Mouse (Mus musculus) left cerebral cortex, postnatal 10 days (tissue): Measurements from ENCODE around the gene Bud13. TPM values are rescaled to one million over a fixed set of nuclear protein-coding genes. Genes with fewer than 3 reads are reported as not detected.
"Not testable (repeated sequence)": the region's sequence is repeated elsewhere in the genome, so short reads cannot be mapped to it uniquely, and the experiment has no call there.

Experiments
- DNase-seq, 2 experiments: peaks; one replicate each; pipeline ENCODE4 v3.0.0; 2021 to 2022; ENCODE audit warnings: low spot score in 2 of 2, mixed read lengths in 1 of 2; ENCODE audit errors: extremely low spot score in 1 of 2
- intact Hi-C: fragments of 180-260 bp; cut with DNase I; formaldehyde crosslinking; loops from one replicate; pipeline ENCODE4 v1.15.1; 2025
- total RNA-seq, 2 experiments: library from RNA; stranded (reverse); gene quantifications; 2 replicates each; pipeline ENCODE4 v1.2.3; 2021

The Bud13 gene
- total RNA-seq, 2 experiments from 2014 or later = 9.6 to 10.4 TPM

DNA sequence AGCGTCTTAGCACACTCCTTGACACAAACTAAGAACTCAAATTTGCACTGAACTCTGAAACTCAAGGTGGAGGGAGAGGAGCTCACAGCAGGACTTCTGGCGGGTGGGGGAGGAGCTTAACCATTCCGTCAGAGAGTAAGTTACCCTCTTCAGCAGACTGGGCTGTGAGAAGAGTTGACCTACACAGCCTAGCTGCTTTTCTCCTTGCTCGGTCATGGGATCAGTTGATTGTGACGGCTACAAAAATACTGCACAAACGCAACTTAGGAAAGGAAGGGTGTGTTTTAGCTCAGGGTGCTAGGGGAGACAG lies 47.7 kb downstream of the Bud13 start:
- no peak for DNase-seq
- intact Hi-C loops = no loop called here

DNA sequence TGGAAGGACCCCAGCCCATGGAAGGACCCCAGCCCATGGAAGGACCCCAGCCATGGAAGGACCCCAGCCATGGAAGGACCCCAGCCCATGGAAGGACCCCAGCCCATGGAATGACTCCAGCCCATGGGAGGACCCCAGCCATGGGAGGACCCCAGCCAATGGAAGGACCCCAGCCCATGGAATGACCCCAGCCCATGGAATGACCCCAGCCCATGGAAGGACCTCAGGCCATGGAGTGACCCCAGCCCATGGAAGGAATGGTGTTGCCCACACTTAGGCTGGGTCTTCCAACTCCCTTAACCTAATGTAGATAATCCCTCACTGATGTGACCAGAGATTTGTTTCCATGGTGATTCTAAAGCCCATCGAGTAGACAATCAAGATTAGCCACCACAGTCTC lies 48.5 kb downstream of the Bud13 start:
- no peak for DNase-seq
- intact Hi-C loops = no loop called here

DNA sequence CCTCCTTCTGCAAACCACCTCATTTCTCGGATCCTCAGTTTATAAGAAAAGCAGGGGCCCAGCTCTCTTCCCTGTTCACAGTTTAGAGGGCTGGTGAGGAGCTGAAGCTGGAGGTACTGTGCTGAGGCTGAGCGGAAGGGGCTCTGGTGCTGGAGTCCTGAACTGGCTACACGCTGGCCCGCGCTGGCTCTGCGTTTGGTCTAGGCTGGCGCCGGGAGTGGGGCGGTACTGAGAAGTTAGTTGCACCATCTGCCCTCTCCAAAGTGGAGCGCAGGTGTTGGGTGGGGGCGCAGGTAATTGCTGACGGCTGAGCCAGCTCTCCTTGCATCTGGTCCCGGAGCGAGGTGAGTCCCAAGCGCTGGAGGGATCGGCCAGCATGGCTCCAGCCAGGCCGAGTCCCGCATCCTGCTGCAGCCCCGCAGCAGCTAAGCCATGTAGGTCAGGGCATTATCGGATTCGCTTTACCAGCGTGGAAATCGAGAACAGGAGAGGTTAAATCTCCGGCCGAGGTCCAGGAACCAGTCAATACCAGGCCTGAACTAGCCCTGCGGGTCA lies 51.7 kb downstream of the Bud13 start:
- DNase-seq = no peak
- intact Hi-C loops = no loop called here

GRCm38 (mm10) chr9:46335461-46335995 lies 52.7 kb downstream of the Bud13 start:
- intact Hi-C loops = no loop called here
- DNase-seq = no peak

DNA sequence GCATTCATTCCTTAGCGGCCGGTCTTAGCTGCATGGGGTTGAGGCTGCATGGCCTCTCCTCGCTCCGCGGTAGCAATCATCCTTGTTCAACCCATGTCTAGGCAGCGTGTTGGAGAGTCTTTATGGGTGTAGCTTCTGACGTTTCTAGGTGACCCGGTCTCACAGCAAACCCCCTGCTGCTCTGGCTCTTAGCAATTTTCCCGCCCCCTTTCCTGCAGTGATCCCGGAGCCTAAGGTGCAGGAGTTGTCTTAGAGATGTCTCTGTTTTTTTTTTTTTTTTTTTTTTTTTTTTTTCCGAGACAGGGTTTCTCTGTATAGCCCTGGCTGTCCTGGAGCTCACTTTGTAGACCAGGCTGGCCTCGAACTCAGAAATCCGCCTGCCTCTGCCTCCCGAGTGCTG lies 53.5 kb downstream of the Bud13 start:
- intact Hi-C loops, DNase-seq: not testable (repeated sequence)

- intact Hi-C loops = no loop called here
- DNase-seq = no peak
These were observed 54.5 kb downstream of the Bud13 start for GRCm38 (mm10) chr9:46337331-46337730.

DNA sequence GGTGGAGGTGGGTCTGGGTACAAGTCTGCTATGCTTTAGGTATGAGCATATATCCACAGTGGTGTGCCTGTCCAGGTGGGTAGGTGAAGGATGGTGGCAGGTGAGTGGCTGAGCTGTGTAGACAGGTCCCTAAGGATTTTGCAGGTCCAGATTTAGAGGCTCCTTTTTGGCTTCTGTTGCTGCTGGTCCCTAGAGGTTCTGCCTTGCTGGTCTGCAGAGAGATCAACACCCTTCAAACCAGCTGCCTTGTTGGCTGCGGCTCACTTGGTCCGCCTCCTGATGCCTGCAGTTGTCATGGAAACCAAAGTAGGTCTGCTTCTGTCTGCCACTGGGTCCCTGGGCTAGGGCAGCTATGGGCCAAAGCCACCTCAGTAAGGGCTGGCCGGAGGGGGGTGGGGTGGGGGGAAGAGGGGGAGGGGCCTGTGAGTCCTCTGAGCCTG lies 55.1 kb downstream of the Bud13 start:
- intact Hi-C loops = no loop called here
- peak; percentile 64 to 75 for DNase-seq

GRCm38 (mm10) chr9:46338384-46338783 lies 55.6 kb downstream of the Bud13 start:
- intact Hi-C loops = no loop called here
- DNase-seq = no peak

GRCm38 (mm10) chr9:46339051-46339652 lies 56.3 kb downstream of the Bud13 start:
- no peak for DNase-seq
- intact Hi-C loops = no loop called here

- DNase-seq = no peak
- intact Hi-C loops = no loop called here
These were observed 63.3 kb downstream of the Bud13 start for GRCm38 (mm10) chr9:46345887-46346665.

Other genes with a start within 250 kb of the Bud13 start
- under 1 TPM; 0.47 to 0.56 TPM for gene Apoa1, start 54.4 kb upstream of the Bud13 start, total RNA-seq
- gene Apoc3, start 47.4 kb upstream of the Bud13 start, total RNA-seq = not detected
- gene Apoa4, start 42.3 kb upstream of the Bud13 start, total RNA-seq = not detected
- not detected for gene Apoa5, start 14.4 kb upstream of the Bud13 start, total RNA-seq
- gene Zpr1, start 9.9 kb upstream of the Bud13 start, total RNA-seq = 10 to 100 TPM; 38.9 to 41.3 TPM
- gene 4931429L15Rik, start 37.0 kb downstream of the Bud13 start, total RNA-seq = not detected